ENCODE assay signal across 24 mouse cellular contexts in the genomic region with DNA sequence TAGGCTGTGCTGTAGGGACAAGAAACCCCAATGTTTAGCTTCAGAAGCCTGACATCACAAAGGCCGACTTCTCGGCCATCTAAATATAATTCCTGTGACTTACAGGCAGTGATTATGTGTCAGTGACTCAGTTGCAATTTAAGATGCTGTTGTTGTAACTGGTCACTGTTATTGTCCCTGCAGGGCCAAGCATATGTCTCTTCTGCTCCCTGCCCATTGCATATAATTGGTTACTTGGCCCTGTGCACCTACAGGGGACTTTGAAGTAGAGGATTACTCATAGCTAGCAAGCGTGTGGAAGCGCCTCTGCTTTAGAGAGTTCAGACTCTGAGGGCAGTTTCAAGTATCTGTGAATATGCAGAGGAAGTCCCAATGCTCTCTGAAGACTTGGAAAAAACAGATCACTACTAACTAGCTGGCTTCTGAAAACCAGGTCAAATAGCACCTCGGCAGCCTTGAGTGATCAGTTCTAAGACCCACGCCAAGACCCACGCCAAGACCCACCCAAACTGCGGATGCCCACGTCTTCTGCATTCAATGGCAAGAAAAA. TPM values are rescaled to one million over a fixed set of nuclear protein-coding genes. Genes with fewer than 3 reads are reported as not detected.
DNase-seq lines count a peak whose midpoint lies in the region; ATAC-seq and TF ChIP-seq lines count a peak whose summit lies in the region.
"Had no signal": no experiment of that assay in that cellular context is flagged by ENCODE, and none has a peak within 500 bp of the region (broad histone marks: within the 10 kb centered on the region; RNA-seq: fewer than 3 reads in every experiment).

No protein-coding gene starts in this region.

- no peak overlapping the region for H3K9ac ChIP-seq in heart, adult 2 months (ENCODE audit: low read depth, low read length)
- H3K9ac ChIP-seq in lung, postnatal 0 days (replicated peaks; ENCODE audit: low read depth): no peak overlapping the region
- H3K9ac ChIP-seq: heart, embryonic 15.5 days; hindbrain, embryonic 12.5 days had no signal

- H3K4me1 ChIP-seq in heart, adult 2 months (ENCODE audit: control insufficient read depth, insufficient read depth, low read length): peaks cover 22% of the 10 kb centered on the region
- no peaks in the 10 kb centered on the region; the same call in 1 of the 2 replicates for H3K4me1 ChIP-seq in lung, postnatal 0 days (ENCODE audit: insufficient read depth, low read depth, low read length)
- H3K4me1 ChIP-seq in brown adipose tissue, adult 24 weeks (ENCODE audit: control insufficient read depth, insufficient read depth, insufficient read length, low read length): peaks cover 12% of the 10 kb centered on the region
- H3K4me1 ChIP-seq: hindbrain, embryonic 12.5 days had no signal

- TF ChIP-seq EP300 in heart, adult 2 months (IDR thresholded peaks at IDR 0.05; ENCODE audit: insufficient read depth, low read depth, low read length): no peak
- TF ChIP-seq EP300 in lung, postnatal 0 days (IDR thresholded peaks at IDR 0.05): no peak

- no peaks in the 10 kb centered on the region for H3K79me2 ChIP-seq in heart, adult 2 months (replicated peaks; ENCODE audit: control insufficient read depth, insufficient read depth, low read length)

- H3K4me3 ChIP-seq in heart, adult 2 months: no peak overlapping the region
- no peak overlapping the region for H3K4me3 ChIP-seq in lung, postnatal 0 days (ENCODE audit: low read depth, low read length)
- no peak overlapping the region for H3K4me3 ChIP-seq in brown adipose tissue, adult 24 weeks (ENCODE audit: insufficient read depth, low read depth, low read length)
- H3K4me3 ChIP-seq in left cerebral cortex, adult 2 months: no peak overlapping the region
- no peak overlapping the region for H3K4me3 ChIP-seq in layer of hippocampus, adult 2 months
- H3K4me3 ChIP-seq: embryonic facial prominence, embryonic 10.5 days; erythroblast, embryonic 14.5 days; forebrain, embryonic 10.5 days; heart, embryonic 15.5 days; hindbrain, embryonic 12.5 days had no signal

- peak overlapping the region; percentile 70 for H3K27ac ChIP-seq in heart, adult 2 months
- 0 out of 2 replicates have a peak overlapping the region, but pooled peaks have one; percentile 34 for H3K27ac ChIP-seq in lung, postnatal 0 days (ENCODE audit: low read length)
- H3K27ac ChIP-seq in brown adipose tissue, adult 24 weeks (replicated peaks; ENCODE audit: low read depth, low read length): peak overlapping the region; percentile 50
- no peak overlapping the region for H3K27ac ChIP-seq in left cerebral cortex, adult 2 months
- no peak overlapping the region for H3K27ac ChIP-seq in layer of hippocampus, adult 2 months
- H3K27ac ChIP-seq: embryonic facial prominence, embryonic 10.5 days; forebrain, embryonic 10.5 days; hindbrain, embryonic 12.5 days had no signal

- ATAC-seq in lung, postnatal 0 days: peak; percentile 30
- ATAC-seq: activated CD4-positive, CD25-positive, alpha-beta regulatory T cell, adult 4 months; forebrain, embryonic 14.5 days; hindbrain, embryonic 16.5 days; inflammation-experienced regulatory T-cells, adult 6 months; Patski had no signal

- DNase-seq in heart, adult 2 months: no peak
- DNase-seq in heart, postnatal 36 days: no peak
- DNase-seq in lung, postnatal 0 days (ENCODE audit: low spot score): peak; percentile 55
- DNase-seq in lung, postnatal 4 days: no peak
- DNase-seq in left cerebral cortex, adult 2 months (ENCODE audit: extremely low spot score in 1 of 2, low spot score in 2 of 2): no peak
- no peak for DNase-seq in layer of hippocampus, adult 2 months (ENCODE audit: low spot score in 2 of 2)
- no peak for DNase-seq in adrenal gland, postnatal 36 days
- DNase-seq: adrenal gland, postnatal 14 days; cerebellum, adult 2 months; cerebellum, postnatal 10 days; heart, postnatal 4 days had no signal

- whole genome bisulfite sequencing in heart, adult 2 months: 67% methylated on average over 9 of the region's 9 CpGs
- WGBS in lung, postnatal 0 days: 70% methylated on average over 9 of the region's 9 CpGs

- H3K9me3 ChIP-seq in lung, postnatal 0 days (ENCODE audit: low read length): no peaks in the 10 kb centered on the region
- H3K9me3 ChIP-seq: embryonic facial prominence, embryonic 10.5 days; heart, embryonic 15.5 days; hindbrain, embryonic 12.5 days had no signal

- peaks cover 3% of the 10 kb centered on the region for H3K36me3 ChIP-seq in heart, adult 2 months (ENCODE audit: control insufficient read depth, insufficient read depth, low read length)
- H3K36me3 ChIP-seq in lung, postnatal 0 days (ENCODE audit: insufficient read depth, low read length): 0 out of 2 replicates have a peak, but pooled peaks cover 4% of the 10 kb centered on the region
- H3K36me3 ChIP-seq: embryonic facial prominence, embryonic 10.5 days; forebrain, embryonic 10.5 days; heart, embryonic 15.5 days; hindbrain, embryonic 12.5 days had no signal

- intact Hi-C loops in heart, adult 2 months (cut with DNase I): no loop called here
- intact Hi-C loops in heart, postnatal 36 days (cut with DNase I): no loop called here
- intact Hi-C loops in left cerebral cortex, adult 2 months (cut with DNase I): no loop called here

- no peak for TF ChIP-seq CTCF in heart, adult 2 months (IDR thresholded peaks at IDR 0.05)
- TF ChIP-seq CTCF in lung, postnatal 0 days (IDR thresholded peaks at IDR 0.05): no peak
- TF ChIP-seq CTCF in left cerebral cortex, adult 2 months (IDR thresholded peaks at IDR 0.05): no peak
- no peak for TF ChIP-seq CTCF in layer of hippocampus, adult 2 months (conservative IDR thresholded peaks at IDR 0.05)

- no peak overlapping the region for H3K4me2 ChIP-seq in lung, postnatal 0 days (replicated peaks; ENCODE audit: low read depth, low read length)
- H3K4me2 ChIP-seq: heart, embryonic 11.5 days; heart, embryonic 15.5 days; hindbrain, embryonic 12.5 days had no signal

- TF ChIP-seq POLR2A in heart, adult 2 months (IDR thresholded peaks at IDR 0.05; ENCODE audit: insufficient read depth, low read depth, low read length): no peak

- H3K27me3 ChIP-seq in heart, adult 2 months (ENCODE audit: control insufficient read depth, insufficient read depth, low read length): no peaks in the 10 kb centered on the region
- H3K27me3 ChIP-seq in lung, postnatal 0 days (replicated peaks; ENCODE audit: insufficient read depth, low read length): no peaks in the 10 kb centered on the region
- H3K27me3 ChIP-seq: heart, embryonic 15.5 days; hindbrain, embryonic 12.5 days; Patski had no signal

RNA-seq across cellular contexts. Expression of a gene that starts 11.5 kb away (rescaled TPM):
- 10 to 100 TPM; 19.0 to 23.3 TPM for total RNA-seq in heart, adult 2 months (2021)
- 7.9 and 12.1 TPM in 2 replicates for polyA plus RNA-seq in heart, adult 2 months (2012; rRNA removed)
- total RNA-seq in heart, postnatal 36 days (2021): 10 to 100 TPM; 23.1 to 25.1 TPM
- polyA plus RNA-seq in lung, postnatal 0 days (2015; fragmentation: Nextera tagmentation; extraction: Ambion mirVana): 14.5 and 16.2 TPM in 2 replicates
- 7.4 and 7.8 TPM in 2 replicates for polyA plus RNA-seq in brown adipose tissue, adult 24 weeks (2012; ENCODE audit: insufficient read depth, insufficient read length, missing spikeins)
- 1 to 10 TPM; 3.2 to 4.1 TPM for total RNA-seq in left cerebral cortex, adult 2 months (2021)
- total RNA-seq in layer of hippocampus, adult 2 months (2021): 1 to 10 TPM; 3.1 to 3.8 TPM
- 10 to 100 TPM; 14.7 to 18.3 TPM for total RNA-seq in adrenal gland, postnatal 36 days (2021)
- polyA plus RNA-seq: erythroblast, embryonic 14.5 days had no signal

RNA-seq across cellular contexts. Expression of a gene that starts 32.2 kb away (rescaled TPM):
- 1 to 10 TPM; 1.0 to 1.4 TPM for total RNA-seq in heart, adult 2 months (2021)
- polyA plus RNA-seq in heart, adult 2 months (2012; rRNA removed): 1.8 and 3.2 TPM in 2 replicates
- 1 to 10 TPM; 1.5 to 2.1 TPM for total RNA-seq in heart, postnatal 36 days (2021)
- 4.3 and 4.4 TPM in 2 replicates for polyA plus RNA-seq in lung, postnatal 0 days (2015; fragmentation: Nextera tagmentation; extraction: Ambion mirVana)
- not detected in 2 replicates for polyA plus RNA-seq in brown adipose tissue, adult 24 weeks (2012; ENCODE audit: insufficient read depth, insufficient read length, missing spikeins)
- 10 to 100 TPM; 59.2 to 63.5 TPM for total RNA-seq in left cerebral cortex, adult 2 months (2021)
- total RNA-seq in layer of hippocampus, adult 2 months (2021): 10 to 100 TPM; 96.0 to 98.3 TPM
- total RNA-seq in adrenal gland, postnatal 36 days (2021): 1 to 10 TPM; 4.7 to 5.7 TPM
- total RNA-seq: MEL had no signal

RNA-seq across cellular contexts. Expression of a gene that starts 52.9 kb away (rescaled TPM):
- 100 to 1,000 TPM; 110 to 128 TPM for total RNA-seq in heart, adult 2 months (2021)
- polyA plus RNA-seq in heart, adult 2 months (2012; rRNA removed): 151 TPM in 2 replicates
- 100 to 1,000 TPM; 112 to 113 TPM for total RNA-seq in heart, postnatal 36 days (2021)
- polyA plus RNA-seq in lung, postnatal 0 days (2015; fragmentation: Nextera tagmentation; extraction: Ambion mirVana): 68.5 and 88.6 TPM in 2 replicates
- polyA plus RNA-seq in brown adipose tissue, adult 24 weeks (2012; ENCODE audit: insufficient read depth, insufficient read length, missing spikeins): 172 and 271 TPM in 2 replicates
- total RNA-seq in left cerebral cortex, adult 2 months (2021): 10 to 100 TPM; 34.8 to 35.6 TPM
- total RNA-seq in layer of hippocampus, adult 2 months (2021): 10 to 100 TPM; 35.3 to 35.4 TPM
- total RNA-seq in adrenal gland, postnatal 36 days (2021): 10 to 100 TPM; 38.3 to 40.2 TPM

Comparison
In these comparisons a context has a peak if more than half of its experiments do, and no peak if none do; other contexts are left out.
1. H3K27ac ChIP-seq: peak in heart, adult 2 months (single experiment), lung, postnatal 0 days (single experiment) and brown adipose tissue, adult 24 weeks (single experiment); none in left cerebral cortex, adult 2 months (single experiment) and layer of hippocampus, adult 2 months (single experiment).
2. RNA of a gene that starts 32.2 kb away (total RNA-seq): 96.0 to 98.3 TPM in layer of hippocampus, adult 2 months and 59.2 to 63.5 TPM in left cerebral cortex, adult 2 months; 4.7 to 5.7 TPM in adrenal gland, postnatal 36 days, 1.5 to 2.1 TPM in heart, postnatal 36 days and 1.0 to 1.4 TPM in heart, adult 2 months; every median in the first group is over 4 times any median in the second.